Mouse (Mus musculus) T-helper 2 cell (primary cell): ENCODE results near the gene Slc35f1.
"Not testable (repeated sequence)": the region's sequence is repeated elsewhere in the genome, so short reads cannot be mapped to it uniquely, and the experiment has no call there.

Experiments
- in situ Hi-C: fragments of 300-600 bp; cut with MboI, MseI; formaldehyde crosslinking; loops from one replicate; pipeline ENCODE4 v1.15.1; 2025; ENCODE audit warnings: high pct_unique_total_duplicates

Slc35f1 gene

GRCm38 (mm10) chr10:52787075-52787474 is 96.7 kb downstream of the Slc35f1 start:
- in situ Hi-C loops = no loop called here

GRCm38 (mm10) chr10:52791560-52791959 is 101.2 kb downstream of the Slc35f1 start:
- in situ Hi-C loops = no loop called here

GRCm38 (mm10) chr10:52797454-52797853 is 107.1 kb downstream of the Slc35f1 start:
- in situ Hi-C loops = no loop called here

GRCm38 (mm10) chr10:52807808-52808207 is 117.5 kb downstream of the Slc35f1 start:
- in situ Hi-C loops = no loop called here

GRCm38 (mm10) chr10:52812861-52813260 is 122.5 kb downstream of the Slc35f1 start:
- in situ Hi-C loops = no loop called here

GRCm38 (mm10) chr10:52814358-52814757 is 124.0 kb downstream of the Slc35f1 start:
- in situ Hi-C loops = no loop called here

- in situ Hi-C loops = no loop called here
Measured at GRCm38 (mm10) chr10:52819661-52820060, 129.3 kb downstream of the Slc35f1 start.

- in situ Hi-C loops = no loop called here
Measured at GRCm38 (mm10) chr10:52822909-52823308, 132.6 kb downstream of the Slc35f1 start.

- in situ Hi-C loops = no loop called here
Measured at GRCm38 (mm10) chr10:52825746-52826145, 135.4 kb downstream of the Slc35f1 start.

GRCm38 (mm10) chr10:52840819-52841218 is 150.5 kb downstream of the Slc35f1 start:
- in situ Hi-C loops = no loop called here

GRCm38 (mm10) chr10:52851994-52852393 is 161.7 kb downstream of the Slc35f1 start:
- in situ Hi-C loops = no loop called here

- in situ Hi-C loops = no loop called here
Measured at GRCm38 (mm10) chr10:52860851-52861250, 170.5 kb downstream of the Slc35f1 start.

- in situ Hi-C loops = no loop called here
Measured at GRCm38 (mm10) chr10:52864936-52865335, 174.6 kb downstream of the Slc35f1 start.

GRCm38 (mm10) chr10:52871110-52871509 is 180.8 kb downstream of the Slc35f1 start:
- in situ Hi-C loops = no loop called here

- in situ Hi-C loops = no loop called here
Measured at GRCm38 (mm10) chr10:52874133-52874532, 183.8 kb downstream of the Slc35f1 start.

- in situ Hi-C loops = no loop called here
Measured at GRCm38 (mm10) chr10:52874712-52875111, 184.4 kb downstream of the Slc35f1 start.

GRCm38 (mm10) chr10:52877263-52878021 is 187.1 kb downstream of the Slc35f1 start:
- in situ Hi-C loops = no loop called here

- in situ Hi-C loops = no loop called here
Measured at GRCm38 (mm10) chr10:52878093-52878801, 187.9 kb downstream of the Slc35f1 start.

- in situ Hi-C loops = not testable (repeated sequence)
Measured at GRCm38 (mm10) chr10:52896724-52897123, 206.4 kb downstream of the Slc35f1 start.

- in situ Hi-C loops = no loop called here
Measured at GRCm38 (mm10) chr10:52904914-52905313, 214.6 kb downstream of the Slc35f1 start.

GRCm38 (mm10) chr10:52911762-52912161 is 221.4 kb downstream of the Slc35f1 start:
- in situ Hi-C loops = no loop called here

GRCm38 (mm10) chr10:52918715-52919114 is 228.4 kb downstream of the Slc35f1 start:
- in situ Hi-C loops = no loop called here

GRCm38 (mm10) chr10:52923143-52923542 is 232.8 kb downstream of the Slc35f1 start:
- in situ Hi-C loops = no loop called here
